Mouse (Mus musculus) gastrocnemius, postnatal 10 days (tissue): Measurements from ENCODE around the gene Fem1b. TPM values are rescaled to one million over a fixed set of nuclear protein-coding genes. Genes with fewer than 3 reads are reported as not detected.
"Not testable (repeated sequence)": the region's sequence is repeated elsewhere in the genome, so short reads cannot be mapped to it uniquely, and the experiment has no call there.

ENCODE experiments used
- DNase-seq: peaks from one replicate; pipeline ENCODE4 v3.0.0; 2021; ENCODE audit warnings: mixed read lengths
- long read RNA-seq, 2 experiments: library from polyadenylated mRNA; stranded (forward); transcript quantifications; one replicate each; pipeline ENCODE4 v2.0.0; 2021
- total RNA-seq, 2 experiments: library from RNA; stranded (reverse); gene quantifications; 2 replicates each; pipeline ENCODE4 v1.2.3; 2021

Fem1b gene
- total RNA-seq = 10 to 100 TPM; 20.2 to 24.2 TPM
- long read RNA-seq, experiment 1, full-length matches to known transcripts = 22 of 25 reads
- long read RNA-seq, experiment 1, partial matches to known transcripts = 3 of 25 reads
- long read RNA-seq, experiment 1, other reads (novel, unspliced or antisense) = 0 of 25 reads
- long read RNA-seq, experiment 2, full-length matches to known transcripts = 17 of 22 reads
- long read RNA-seq, experiment 2, partial matches to known transcripts = 0 of 22 reads
- long read RNA-seq, experiment 2, other reads (novel, unspliced or antisense) = 5 of 22 reads

GRCm38 (mm10) chr9:62811516-62812121, at the start of gene Fem1b:
Gene Fem1b (minus strand): TSS chr9:62811934.
- DNase-seq = peak; percentile 83

GRCm38 (mm10) chr9:62860866-62861265, 49.1 kb upstream of the Fem1b start:
- DNase-seq = no peak

- DNase-seq = not testable (repeated sequence)
Measured at GRCm38 (mm10) chr9:62860102-62860501, 48.4 kb upstream of the Fem1b start.

GRCm38 (mm10) chr9:62858266-62859019, 46.7 kb upstream of the Fem1b start:
- DNase-seq = no peak

- DNase-seq = peak; percentile 88
Measured at GRCm38 (mm10) chr9:62857719-62858261, 46.1 kb upstream of the Fem1b start, which contains the start of gene Calml4. Gene Calml4 (plus strand): TSS chr9:62858080.

- no peak for DNase-seq
Measured at GRCm38 (mm10) chr9:62857216-62857615, 45.5 kb upstream of the Fem1b start.

- DNase-seq = no peak
Measured at GRCm38 (mm10) chr9:62854483-62854882, 42.7 kb upstream of the Fem1b start.

GRCm38 (mm10) chr9:62851571-62851970, 39.8 kb upstream of the Fem1b start:
- DNase-seq = no peak

- DNase-seq = no peak
Measured at GRCm38 (mm10) chr9:62848641-62849040, 36.9 kb upstream of the Fem1b start.

- DNase-seq = peak; percentile 92
Measured at GRCm38 (mm10) chr9:62847694-62848093, 36.0 kb upstream of the Fem1b start.

- no peak for DNase-seq
Measured at GRCm38 (mm10) chr9:62844461-62844860, 32.7 kb upstream of the Fem1b start.

- DNase-seq = no peak
Measured at GRCm38 (mm10) chr9:62843356-62844024, 31.8 kb upstream of the Fem1b start.

- no peak for DNase-seq
Measured at GRCm38 (mm10) chr9:62839172-62839770, 27.5 kb upstream of the Fem1b start.

- DNase-seq = peak; percentile 65
Measured at GRCm38 (mm10) chr9:62838506-62839171, 26.9 kb upstream of the Fem1b start, which contains the start of gene Cln6. Gene Cln6 (plus strand): TSS chr9:62838785.

- DNase-seq = no peak
Measured at GRCm38 (mm10) chr9:62838146-62838505, 26.4 kb upstream of the Fem1b start.

- DNase-seq = no peak
Measured at GRCm38 (mm10) chr9:62837611-62838010, 25.9 kb upstream of the Fem1b start.

- DNase-seq = no peak
Measured at GRCm38 (mm10) chr9:62835705-62836446, 24.1 kb upstream of the Fem1b start.

- DNase-seq = no peak
Measured at GRCm38 (mm10) chr9:62834906-62835305, 23.2 kb upstream of the Fem1b start.

GRCm38 (mm10) chr9:62829877-62830276, 18.1 kb upstream of the Fem1b start:
- DNase-seq = no peak

- peak; percentile 95 for DNase-seq
Measured at GRCm38 (mm10) chr9:62828662-62829086, 16.9 kb upstream of the Fem1b start.
